Mouse (Mus musculus) hindbrain, embryonic 15.5 days (tissue): ENCODE measurements around the gene Gabpb1. TPM values are rescaled to one million over a fixed set of nuclear protein-coding genes. Genes with fewer than 3 reads are reported as not detected.

ENCODE experiments used
- ATAC-seq: fragments of 200-750 bp; cut with Nextera tagmentation; 2 replicates; pipeline ENCODE4 v1.8.0; 2017; ENCODE audit warnings: low read depth, moderate number of reproducible peaks, moderate TSS enrichment; ENCODE audit not compliant: low FRiP score
- H3K27ac ChIP-seq: fragments of 300-500 bp; sonication (generic); replicated peaks from 2 replicates; pipeline ENCODE4 v1.5.1; 2015; ENCODE audit warnings: mild to moderate bottlenecking, inconsistent platforms
- H3K27me3 ChIP-seq: fragments of 300-500 bp; sonication (generic); 2 replicates; pipeline ENCODE4 v1.6.1; 2015; ENCODE audit warnings: control low read depth, inconsistent platforms
- H3K36me3 ChIP-seq: fragments of 300-500 bp; sonication (generic); 2 replicates; pipeline ENCODE4 v1.6.1; 2015; ENCODE audit warnings: control low read depth, inconsistent platforms
- H3K4me1 ChIP-seq: fragments of 300-500 bp; sonication (generic); replicated peaks from 2 replicates; pipeline ENCODE4 v1.6.1; 2015; ENCODE audit warnings: control low read depth, inconsistent platforms
- H3K4me2 ChIP-seq: fragments of 300-500 bp; sonication (generic); 2 replicates; pipeline ENCODE4 v1.6.1; 2015; ENCODE audit warnings: moderate library complexity, mild to moderate bottlenecking, inconsistent platforms
- H3K4me3 ChIP-seq: fragments of 300-500 bp; sonication (generic); 2 replicates; pipeline ENCODE4 v1.5.1; 2015; ENCODE audit warnings: mild to moderate bottlenecking, inconsistent platforms
- H3K9ac ChIP-seq: fragments of 300-500 bp; sonication (generic); 2 replicates; pipeline ENCODE4 v1.6.1; 2015; ENCODE audit warnings: inconsistent platforms
- H3K9me3 ChIP-seq: fragments of 300-500 bp; sonication (generic); 2 replicates; pipeline ENCODE4 v1.6.1; 2016; ENCODE audit warnings: control low read depth, inconsistent platforms
- WGBS: fragments of 180-500 bp; shearing (Covaris S2); methylation state at CpG from one replicate; pipeline ENCODE4 v1.1.7; 2015; 5-methylcytosine and 5-hydroxymethylcytosine counted together
- polyA plus RNA-seq: library from polyadenylated mRNA; unstranded; fragments of >200 nt; fragmentation: Nextera tagmentation; extraction: Ambion mirVana; gene quantifications from 2 replicates; pipeline ENCODE4 v1.2.1, GENCODE M21; 2015

Gene Gabpb1
- polyA plus RNA-seq, 1 experiment from 2014 or later: 37.3 TPM

DNA sequence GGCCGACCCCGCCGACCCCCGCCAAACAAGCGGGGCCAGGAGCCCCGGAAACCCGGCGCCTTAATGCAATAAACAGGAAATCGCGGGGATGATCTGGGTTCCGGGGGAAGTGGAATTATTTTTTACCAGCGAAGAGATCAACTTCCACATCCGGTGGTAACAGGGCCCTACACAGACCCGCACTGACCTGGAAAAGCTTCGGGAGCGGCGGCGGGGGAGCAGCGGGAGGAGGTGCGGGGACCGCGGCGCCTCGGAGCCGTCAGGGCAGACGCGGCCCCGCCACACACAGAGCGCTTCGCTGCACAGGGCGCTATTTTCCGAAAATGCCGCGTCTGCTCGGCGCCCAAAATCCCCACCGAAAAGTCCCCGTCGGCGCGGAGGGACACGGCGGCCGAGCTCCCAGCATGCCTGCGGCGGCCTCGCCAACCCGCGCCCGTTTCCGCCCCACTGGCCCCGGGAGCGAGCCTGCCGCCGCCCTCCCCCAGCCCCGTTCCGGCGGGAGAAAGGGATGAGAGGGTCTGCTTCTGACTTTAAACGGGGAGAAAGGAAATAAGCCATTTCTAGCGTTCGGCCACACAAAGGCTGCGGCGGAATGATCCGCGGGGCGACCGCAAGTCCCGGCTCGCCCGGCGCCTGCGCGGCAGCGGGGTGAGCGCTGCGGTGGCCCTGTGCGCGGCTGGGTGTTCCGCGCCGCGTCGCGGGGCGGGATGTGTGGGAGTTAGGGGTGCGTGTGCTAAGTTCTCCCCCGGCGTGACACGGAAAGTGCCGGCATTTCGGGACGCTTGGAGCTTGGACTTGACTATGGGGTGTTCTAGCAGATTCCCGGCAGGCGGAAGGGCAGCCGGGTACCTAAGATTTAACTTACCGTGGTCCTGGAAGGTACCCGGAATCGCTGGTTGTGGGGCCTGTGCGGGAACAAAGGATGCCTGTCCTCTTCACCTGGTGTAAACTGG lies 692 bp downstream of the Gabpb1 start:
- no peaks in the 10 kb centered on the region for H3K27me3 ChIP-seq

DNA sequence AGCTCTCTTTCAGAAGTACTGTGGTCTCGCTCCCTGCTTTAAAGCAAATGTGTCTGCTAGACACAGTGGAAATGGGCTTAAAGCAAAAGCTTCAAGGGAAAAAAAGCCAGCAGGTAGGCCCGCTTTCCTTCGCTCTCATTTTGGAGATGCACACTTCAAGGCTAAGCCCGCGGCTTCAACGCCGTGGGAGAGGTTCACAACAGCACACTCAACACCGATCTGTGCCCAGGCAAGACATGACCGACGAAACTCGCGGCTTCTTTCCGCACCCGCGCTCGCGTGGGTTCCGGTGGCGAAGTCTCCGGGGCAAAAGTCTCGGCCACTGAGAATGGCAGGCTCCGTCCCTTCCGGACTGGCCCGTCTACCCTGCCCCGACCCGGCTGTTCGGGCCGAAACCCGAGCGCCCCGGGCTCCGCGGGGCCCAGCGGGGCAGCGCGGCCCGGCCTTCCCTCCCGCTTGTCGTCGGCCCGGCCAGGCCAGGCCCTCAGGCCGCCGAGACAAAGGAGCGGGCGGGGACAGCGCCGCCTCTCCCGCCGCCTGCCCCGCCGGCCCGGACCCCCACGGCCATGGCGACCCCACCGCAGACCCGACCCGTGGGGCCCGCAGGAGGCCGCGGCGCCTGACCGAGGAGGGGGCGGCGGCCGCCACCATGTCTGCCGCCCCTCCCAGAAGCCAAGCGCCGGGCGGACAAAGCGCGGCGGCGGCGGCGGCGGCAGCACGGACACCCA lies 1.5 kb downstream of the Gabpb1 start:
- peak overlapping the region; percentile 99 for H3K9ac ChIP-seq
- H3K9me3 ChIP-seq: no peaks in the 10 kb centered on the region
- H3K27ac ChIP-seq: peak overlapping the region; percentile 100
- ATAC-seq: peak; percentile 74
- no peaks in the 10 kb centered on the region for H3K36me3 ChIP-seq
- peaks cover 42% of the 10 kb centered on the region for H3K4me1 ChIP-seq
- H3K4me2 ChIP-seq: peak overlapping the region; percentile 83
- H3K4me3 ChIP-seq: peak overlapping the region; percentile 97
- under 1% methylated on average over 75 of the region's 77 CpGs for whole genome bisulfite sequencing
- H3K27me3 ChIP-seq: no peaks in the 10 kb centered on the region

More for the DNA sequence above, 692 bp downstream of the Gabpb1 start:
- ATAC-seq: peak; percentile 95
- H3K4me2 ChIP-seq: peak overlapping the region; percentile 83
- H3K4me1 ChIP-seq: peaks cover 42% of the 10 kb centered on the region
- H3K36me3 ChIP-seq: peaks cover 3% of the 10 kb centered on the region; the same call in 1 of the 2 replicates
- peak overlapping the region; percentile 100 for H3K27ac ChIP-seq
- under 1% methylated on average over 82 of the region's 99 CpGs for WGBS
- peak overlapping the region; percentile 97 for H3K4me3 ChIP-seq
- no peaks in the 10 kb centered on the region for H3K9me3 ChIP-seq
- peak overlapping the region; percentile 99 for H3K9ac ChIP-seq

DNA sequence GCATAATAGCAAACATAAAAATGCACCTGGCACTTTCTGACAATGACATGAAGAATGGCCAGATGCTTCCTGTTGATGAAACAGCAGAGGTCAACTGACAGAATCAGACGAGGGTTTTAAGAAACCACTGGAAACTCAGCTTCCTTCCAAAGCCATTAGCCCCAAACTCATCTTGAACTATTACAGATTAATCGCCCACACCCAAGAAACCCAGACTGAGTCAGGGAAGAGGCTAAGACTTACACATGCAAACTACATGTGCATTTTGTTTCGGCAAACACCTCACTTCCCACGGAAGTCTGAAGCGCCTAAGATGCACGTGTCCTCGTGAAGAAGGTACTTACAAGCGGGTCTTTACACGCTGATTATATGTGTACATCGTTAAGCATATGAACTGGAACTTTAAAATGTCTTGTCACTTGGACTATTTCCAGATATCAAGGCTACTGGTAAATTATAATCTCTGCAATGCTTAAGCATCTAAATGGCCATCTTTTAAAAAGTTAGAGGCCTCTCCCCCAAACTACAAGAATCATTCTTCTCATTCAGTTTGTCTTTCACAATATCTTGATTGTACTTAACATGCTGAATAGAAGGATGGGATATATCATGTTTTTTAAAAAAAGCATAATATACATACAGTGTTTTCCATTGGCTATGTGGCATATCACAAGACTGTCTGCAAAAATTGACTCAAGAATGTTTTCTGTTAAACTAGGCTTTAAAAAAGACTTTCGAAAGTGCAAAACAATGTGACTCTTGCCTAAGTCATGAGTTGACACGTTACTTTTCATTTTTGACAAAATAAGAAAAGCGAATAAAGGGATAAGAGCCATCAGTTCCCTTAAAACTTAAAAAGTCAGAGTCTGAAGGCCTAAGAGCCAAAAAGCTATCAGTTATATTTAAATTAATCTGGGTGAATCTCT lies 2.6 kb downstream of the Gabpb1 start:
- 63% methylated on average over 13 of the region's 13 CpGs for WGBS
- H3K9me3 ChIP-seq: no peaks in the 10 kb centered on the region
- peak overlapping the region; percentile 83 for H3K4me2 ChIP-seq
- peaks cover 42% of the 10 kb centered on the region for H3K4me1 ChIP-seq
- H3K27ac ChIP-seq: peak overlapping the region; percentile 100; the same call in 1 of the 2 replicates
- no peaks in the 10 kb centered on the region for H3K36me3 ChIP-seq
- H3K4me3 ChIP-seq: peak overlapping the region; percentile 97
- peak overlapping the region; percentile 99 for H3K9ac ChIP-seq
- ATAC-seq: no peak
- H3K27me3 ChIP-seq: no peaks in the 10 kb centered on the region

DNA sequence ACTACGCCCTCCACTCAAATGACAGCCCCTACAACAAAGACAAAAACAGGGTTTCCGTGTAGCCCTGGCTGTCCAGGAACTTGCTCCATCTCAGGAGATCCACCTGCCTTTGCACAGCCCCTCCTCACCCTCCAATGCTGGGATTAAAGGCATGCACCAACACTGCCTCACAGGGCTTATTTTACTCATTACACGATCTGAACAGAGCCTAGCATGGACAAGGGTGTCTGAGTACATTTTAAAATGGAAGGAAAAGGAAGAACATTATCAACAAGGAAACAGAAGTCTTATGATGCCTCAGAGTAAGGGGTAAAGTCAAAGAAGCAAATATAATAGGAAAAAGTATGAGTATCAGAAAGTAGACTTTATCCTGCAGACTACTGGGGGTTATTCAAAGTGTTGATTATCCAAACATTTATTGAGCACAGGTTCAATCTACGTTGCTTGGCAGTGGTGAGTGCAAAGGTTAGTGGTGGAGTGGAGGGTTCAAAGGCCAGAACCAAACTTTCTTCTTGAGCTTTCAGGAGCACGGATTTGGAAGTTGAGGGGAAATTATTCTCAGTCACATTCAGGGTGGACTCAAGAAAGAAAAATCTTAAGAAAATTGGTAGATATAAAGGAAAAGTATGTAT lies 7.4 kb downstream of the Gabpb1 start:
- H3K27ac ChIP-seq: no peak overlapping the region
- H3K4me2 ChIP-seq: no peak overlapping the region
- 92% methylated on average over 5 of the region's 5 CpGs for WGBS
- H3K9ac ChIP-seq: no peak overlapping the region
- peaks cover 21% of the 10 kb centered on the region for H3K4me1 ChIP-seq
- H3K36me3 ChIP-seq: no peaks in the 10 kb centered on the region
- H3K4me3 ChIP-seq: no peak overlapping the region
- H3K27me3 ChIP-seq: no peaks in the 10 kb centered on the region
- no peaks in the 10 kb centered on the region for H3K9me3 ChIP-seq
- ATAC-seq: no peak

DNA sequence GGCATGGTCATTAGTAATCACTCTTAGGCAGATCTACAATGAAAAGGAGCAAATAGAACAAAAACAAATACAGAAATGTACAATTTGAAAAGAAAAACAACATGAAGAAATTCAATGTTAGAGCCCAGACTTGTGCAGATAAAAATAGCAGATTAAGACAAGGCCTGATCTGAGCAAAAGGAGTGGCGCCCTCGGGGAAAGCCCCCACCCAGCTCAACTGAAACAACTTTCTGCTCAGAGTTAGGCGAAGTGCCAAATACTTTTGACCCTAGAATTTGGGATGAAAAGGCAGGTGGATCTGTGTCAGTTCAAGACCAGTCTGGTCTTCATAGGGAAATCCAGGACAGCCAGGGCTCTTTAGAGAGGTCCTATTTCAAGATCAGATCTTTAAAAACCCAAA lies 10.2 kb downstream of the Gabpb1 start:
- Histone ChIP-seq H3K27ac (no peak overlapping the region), H3K4me3 (no peak overlapping the region), H3K36me3 (no peaks in the 10 kb centered on the region), H3K4me2 (no peak overlapping the region), H3K9ac (no peak overlapping the region), H3K27me3 (no peaks in the 10 kb centered on the region), H3K4me1 (no peaks in the 10 kb centered on the region), H3K9me3 (no peaks in the 10 kb centered on the region)
- 97% methylated on average over 3 of the region's 3 CpGs for WGBS
- ATAC-seq: no peak

DNA sequence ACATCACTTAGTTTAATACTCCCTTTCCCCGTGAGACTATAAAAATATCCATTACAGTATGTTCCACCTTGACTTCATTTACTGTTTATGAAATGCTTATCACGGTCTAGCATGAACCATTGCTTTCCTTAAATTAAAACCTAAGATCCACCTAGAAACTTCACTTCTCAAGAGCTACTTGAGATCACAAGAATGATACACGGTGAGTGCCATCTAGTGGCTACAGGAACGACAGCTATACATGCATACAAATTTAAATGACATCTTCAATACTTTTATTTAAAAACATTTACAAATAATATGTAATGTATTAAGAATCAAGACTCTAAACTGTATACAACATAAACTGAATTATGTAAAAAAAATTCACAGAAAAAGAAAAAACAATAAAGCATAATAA lies 12.7 kb downstream of the Gabpb1 start:
- no peaks in the 10 kb centered on the region for H3K27me3 ChIP-seq
- H3K4me2 ChIP-seq: no peak overlapping the region
- H3K4me3 ChIP-seq: no peak overlapping the region
- no peak for ATAC-seq
- H3K9ac ChIP-seq: no peak overlapping the region
- H3K27ac ChIP-seq: no peak overlapping the region
- H3K36me3 ChIP-seq: no peaks in the 10 kb centered on the region
- no peaks in the 10 kb centered on the region for H3K4me1 ChIP-seq
- H3K9me3 ChIP-seq: no peaks in the 10 kb centered on the region
- 60% methylated on average over 4 of the region's 4 CpGs for WGBS

DNA sequence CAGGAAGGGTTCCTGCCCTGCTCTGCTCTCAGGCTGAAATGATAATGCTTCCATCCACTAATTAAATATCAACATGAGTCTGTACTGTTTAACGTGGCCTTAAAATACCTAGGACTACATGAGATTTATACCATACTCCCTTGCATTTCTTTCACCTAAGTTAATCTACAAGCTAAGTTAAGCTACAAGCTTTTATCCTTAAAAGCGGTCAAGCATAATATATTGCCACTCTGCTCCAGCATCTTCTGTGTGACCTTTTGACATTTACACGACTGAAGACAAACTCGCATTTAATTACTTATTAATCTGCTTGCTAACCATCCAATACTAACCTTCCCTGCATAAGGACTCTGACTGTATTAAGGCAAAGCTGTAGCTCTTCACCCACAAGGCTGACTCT lies 23.2 kb downstream of the Gabpb1 start:
- Histone ChIP-seq H3K27ac (no peak overlapping the region), H3K4me1 (no peaks in the 10 kb centered on the region), H3K4me3 (no peak overlapping the region), H3K27me3 (no peaks in the 10 kb centered on the region), H3K36me3 (peaks cover 41% of the 10 kb centered on the region), H3K9me3 (no peaks in the 10 kb centered on the region), H3K4me2 (no peak overlapping the region), H3K9ac (no peak overlapping the region)
- WGBS: 78% methylated on average over 4 of the region's 4 CpGs
- ATAC-seq: no peak

DNA sequence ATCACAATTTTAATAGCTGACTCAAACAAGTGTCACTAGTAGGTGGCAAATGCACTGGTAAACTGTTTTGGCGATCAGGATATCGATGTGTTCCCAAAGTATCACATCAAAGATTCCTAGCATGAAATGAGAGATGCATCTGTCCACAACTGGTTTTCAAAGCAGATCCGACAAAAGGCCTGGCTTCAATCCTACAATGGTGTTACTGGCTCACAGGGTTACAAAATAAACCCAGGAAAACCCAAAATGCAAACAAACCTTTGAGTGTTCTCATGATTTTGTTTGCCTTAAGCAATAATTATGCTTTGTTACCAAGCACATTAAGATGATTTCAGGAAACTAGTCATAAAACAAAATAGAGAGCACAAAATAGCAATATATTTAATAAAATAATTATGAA lies 28.4 kb downstream of the Gabpb1 start:
- H3K9ac ChIP-seq: no peak overlapping the region
- no peaks in the 10 kb centered on the region for H3K27me3 ChIP-seq
- H3K36me3 ChIP-seq: peaks cover 62% of the 10 kb centered on the region
- 94% methylated on average over 3 of the region's 3 CpGs for WGBS
- no peaks in the 10 kb centered on the region for H3K4me1 ChIP-seq
- H3K9me3 ChIP-seq: no peaks in the 10 kb centered on the region
- ATAC-seq: no peak
- no peak overlapping the region for H3K4me2 ChIP-seq
- no peak overlapping the region for H3K27ac ChIP-seq
- no peak overlapping the region for H3K4me3 ChIP-seq

DNA sequence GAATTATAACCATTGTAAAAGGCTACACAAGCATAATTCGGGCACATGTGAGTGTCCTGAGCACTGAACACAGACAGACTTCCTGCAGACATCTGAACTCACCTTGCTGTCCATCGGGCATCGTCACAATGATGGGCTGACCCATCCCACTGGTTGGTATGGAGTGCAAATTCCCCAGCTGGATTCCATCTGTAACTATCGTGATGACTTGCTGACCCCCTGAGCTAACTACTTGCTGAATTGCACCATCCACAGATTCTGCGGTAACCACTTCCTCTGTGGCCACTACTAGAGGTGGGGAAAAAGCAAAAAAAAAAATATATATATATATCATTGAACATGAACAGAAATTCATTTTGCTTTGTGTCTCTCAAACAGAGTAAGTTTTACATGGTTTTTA lies 29.7 kb downstream of the Gabpb1 start:
- ATAC-seq: no peak
- Histone ChIP-seq H3K9me3 (no peaks in the 10 kb centered on the region), H3K4me2 (no peak overlapping the region), H3K4me3 (no peak overlapping the region), H3K27me3 (no peaks in the 10 kb centered on the region), H3K9ac (no peak overlapping the region), H3K36me3 (peaks cover 56% of the 10 kb centered on the region), H3K4me1 (no peaks in the 10 kb centered on the region), H3K27ac (no peak overlapping the region)
- WGBS: 97% methylated on average over 5 of the region's 5 CpGs

DNA sequence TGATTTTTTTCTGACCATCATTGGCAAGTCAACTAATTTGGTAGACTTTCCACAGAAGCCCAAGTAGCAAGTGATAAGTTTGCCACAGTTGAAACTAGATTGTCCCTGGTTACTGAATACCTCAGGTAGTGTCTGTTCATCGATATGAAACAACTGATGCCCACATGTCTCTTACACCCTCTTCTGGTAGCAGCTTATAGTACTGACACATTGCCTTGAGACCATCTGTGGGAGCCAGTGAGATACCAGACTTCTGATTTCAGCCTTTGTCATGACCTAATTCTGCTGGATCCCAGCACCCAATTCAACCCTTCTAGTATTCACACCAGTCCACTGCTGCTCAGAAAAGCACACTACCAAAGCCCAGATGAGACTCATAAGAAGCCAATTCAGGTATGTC lies 31.4 kb downstream of the Gabpb1 start:
- H3K4me3 ChIP-seq: no peak overlapping the region
- H3K27ac ChIP-seq: no peak overlapping the region
- WGBS: 100% methylated on average over 1 of the region's 1 CpGs
- no peak overlapping the region for H3K4me2 ChIP-seq
- ATAC-seq: no peak
- H3K4me1 ChIP-seq: no peaks in the 10 kb centered on the region
- no peaks in the 10 kb centered on the region for H3K27me3 ChIP-seq
- H3K36me3 ChIP-seq: peaks cover 62% of the 10 kb centered on the region
- H3K9ac ChIP-seq: no peak overlapping the region
- H3K9me3 ChIP-seq: no peaks in the 10 kb centered on the region

DNA sequence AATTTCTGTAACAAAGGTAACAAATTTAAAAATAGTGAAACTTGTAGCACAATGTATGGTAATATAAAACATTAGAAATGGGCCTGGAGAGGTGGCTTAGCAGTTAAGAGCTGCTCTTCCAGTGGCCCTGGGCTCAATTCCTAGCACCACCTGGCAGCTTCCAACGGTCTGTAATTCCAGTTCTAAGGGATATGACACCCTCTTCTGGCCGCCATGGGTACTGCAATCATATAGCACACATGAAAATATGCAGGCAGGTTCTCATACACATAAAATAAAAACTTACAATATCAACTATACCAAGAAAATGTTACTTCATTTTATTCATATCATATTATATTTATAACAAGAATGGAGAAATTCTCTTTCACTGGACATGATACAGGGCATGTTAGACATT lies 35.8 kb downstream of the Gabpb1 start:
- no peak for ATAC-seq
- no peak overlapping the region for H3K9ac ChIP-seq
- no peak overlapping the region for H3K27ac ChIP-seq
- no peaks in the 10 kb centered on the region for H3K4me1 ChIP-seq
- peaks cover 47% of the 10 kb centered on the region for H3K36me3 ChIP-seq
- 90% methylated on average over 2 of the region's 2 CpGs for WGBS
- no peak overlapping the region for H3K4me3 ChIP-seq
- H3K4me2 ChIP-seq: no peak overlapping the region
- H3K27me3 ChIP-seq: no peaks in the 10 kb centered on the region
- H3K9me3 ChIP-seq: no peaks in the 10 kb centered on the region
